Mouse (Mus musculus) heart, adult 2 months (tissue): ENCODE measurements around the gene Sco1. TPM values are rescaled to one million over a fixed set of nuclear protein-coding genes. Genes with fewer than 3 reads are reported as not detected.
A peak's percentile ranks its signal among the peaks of the same experiment; 100 is the strongest.

Experiments used
- DNase-seq, 2 experiments: peaks; one replicate each; pipeline ENCODE4 v3.0.0; 2021
- H3K27ac ChIP-seq: fragments of 200-600 bp; 2 replicates; pipeline ENCODE4 v1.8.1; 2022
- H3K27me3 ChIP-seq: fragments of 200-500 bp; 2 replicates; pipeline ENCODE4 v1.6.1; 2012; ENCODE audit warnings: mild to moderate bottlenecking, low read length, inconsistent platforms, mixed read lengths; ENCODE audit not compliant: control insufficient read depth, insufficient read depth
- H3K36me3 ChIP-seq: fragments of 200-500 bp; 2 replicates; pipeline ENCODE4 v1.6.1; 2012; ENCODE audit warnings: low read length, inconsistent platforms; ENCODE audit not compliant: control insufficient read depth, insufficient read depth
- H3K4me1 ChIP-seq: fragments of 200-500 bp; 2 replicates; pipeline ENCODE4 v1.6.1; 2011; ENCODE audit warnings: low read length; ENCODE audit not compliant: control insufficient read depth, insufficient read depth
- H3K4me3 ChIP-seq: fragments of 200-600 bp; 2 replicates; pipeline ENCODE4 v1.8.1; 2022
- H3K79me2 ChIP-seq: fragments of 200-500 bp; replicated peaks from 2 replicates; pipeline ENCODE4 v1.6.1; 2012; ENCODE audit warnings: mild to moderate bottlenecking, inconsistent platforms, low read length, moderate library complexity, mixed read lengths; ENCODE audit not compliant: control insufficient read depth, insufficient read depth
- H3K9ac ChIP-seq: fragments of 200-500 bp; 2 replicates; pipeline ENCODE4 v1.6.1; 2012; ENCODE audit warnings: low read depth, mild to moderate bottlenecking, control low read depth, inconsistent platforms, low read length, mixed read lengths
- CTCF ChIP-seq: fragments of 200-600 bp; IDR thresholded peaks from 2 replicates; pipeline ENCODE4 v1.8.1; 2022; ENCODE audit warnings: antibody characterized with exemption, mild to moderate bottlenecking, moderate library complexity
- EP300 ChIP-seq: fragments of 200-500 bp; IDR thresholded peaks from 2 replicates; pipeline ENCODE4 v1.6.1; 2011; ENCODE audit warnings: low read depth, low read length, control low read depth; ENCODE audit not compliant: insufficient read depth
- POLR2A ChIP-seq: fragments of 200-500 bp; IDR thresholded peaks from 2 replicates; pipeline ENCODE4 v1.6.1; 2011; ENCODE audit warnings: mild to moderate bottlenecking, low read depth, low read length, control low read depth; ENCODE audit not compliant: insufficient read depth
- WGBS: fragments of 180-500 bp; shearing (Covaris S2); methylation state at CpG from one replicate; pipeline ENCODE4 v1.1.7; 2018; 5-methylcytosine and 5-hydroxymethylcytosine counted together
- intact Hi-C: fragments of 180-260 bp; cut with DNase I; formaldehyde crosslinking; loops from one replicate; pipeline ENCODE4 v1.15.1; 2025
- polyA plus RNA-seq: library from polyadenylated mRNA; depleted of rRNA; stranded (reverse); fragments of >200 nt; gene quantifications from 2 replicates; pipeline ENCODE4 v1.2.3, GENCODE M21; 2012
- total RNA-seq, 2 experiments: library from RNA; stranded (reverse); gene quantifications; 2 replicates each; pipeline ENCODE4 v1.2.3; 2021

The Sco1 gene
- total and polyA plus RNA-seq, 3 experiments: 7.8 to 20.1 (median 18.3) TPM

DNA sequence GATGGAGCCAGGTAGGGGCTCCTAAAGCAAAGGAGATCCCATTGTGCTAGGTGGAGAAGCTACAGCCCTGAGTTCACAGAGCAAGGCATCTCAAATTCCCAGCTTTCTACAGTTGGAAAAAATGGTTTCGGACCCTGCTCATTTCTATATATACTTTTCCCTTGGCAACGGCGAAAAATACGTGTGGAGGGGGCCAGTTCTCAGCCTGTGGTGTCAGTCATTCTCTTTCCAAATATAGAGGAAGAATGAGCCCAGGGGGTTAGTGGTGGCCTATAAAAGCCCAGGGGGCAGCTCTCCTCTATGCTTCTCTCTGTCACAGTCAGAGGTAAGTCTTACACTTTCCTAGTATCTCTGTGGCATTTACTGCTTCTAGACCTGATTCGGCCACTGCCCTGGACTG is 25.5 kb downstream of the Sco1 start, which contains the start of gene Myh3:
Gene Myh3 (plus strand): TSS at position 301 of the 400 bp plus-strand sequence.
- DNase-seq: no peak
- Histone ChIP-seq H3K27me3 (no peaks in the 10 kb centered on the region), H3K4me1 (no peaks in the 10 kb centered on the region; the same call in 1 of the 2 replicates), H3K27ac (no peak within 1 kb of the TSS), H3K9ac (no peak within 1 kb of the TSS), H3K4me3 (no peak within 1 kb of the TSS), H3K36me3 (no peaks in the 10 kb centered on the region), H3K79me2 (no peaks in the 10 kb centered on the region)
- intact Hi-C loops: no loop called here
- TF ChIP-seq CTCF: no peak
- no peak for TF ChIP-seq EP300
- TF ChIP-seq POLR2A: no peak
- WGBS: 75% methylated on average over 5 of the region's 5 CpGs

DNA sequence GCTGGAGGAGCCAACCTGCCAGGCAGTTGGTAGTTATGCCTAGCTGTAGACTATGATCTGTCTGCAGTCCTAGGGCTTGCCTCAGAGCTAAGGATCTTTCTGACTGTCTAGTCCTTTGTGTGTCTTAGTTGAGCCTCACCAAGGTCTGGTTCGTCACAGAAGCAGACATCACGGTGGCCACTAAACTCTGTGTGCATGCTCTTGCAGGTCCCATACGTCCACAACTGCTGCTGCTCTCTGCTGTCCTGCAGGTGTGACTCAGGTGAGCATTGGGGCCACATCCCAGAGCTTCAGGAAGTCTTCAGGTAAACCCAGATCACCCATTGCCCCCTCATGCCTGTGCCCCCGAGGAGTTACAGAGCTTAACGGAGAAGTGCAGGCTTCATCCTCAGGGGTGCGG is 26.4 kb downstream of the Sco1 start:
- Histone ChIP-seq H3K27me3 (peaks cover 2% of the 10 kb centered on the region; the same call in 1 of the 2 replicates), H3K4me3 (no peak overlapping the region), H3K4me1 (no peaks in the 10 kb centered on the region; the same call in 1 of the 2 replicates), H3K27ac (no peak overlapping the region), H3K9ac (no peak overlapping the region), H3K36me3 (no peaks in the 10 kb centered on the region), H3K79me2 (no peaks in the 10 kb centered on the region)
- WGBS: 83% methylated on average over 6 of the region's 6 CpGs
- no peak for TF ChIP-seq EP300
- no peak for TF ChIP-seq POLR2A
- TF ChIP-seq CTCF: no peak
- no peak for DNase-seq
- intact Hi-C loops: no loop called here

DNA sequence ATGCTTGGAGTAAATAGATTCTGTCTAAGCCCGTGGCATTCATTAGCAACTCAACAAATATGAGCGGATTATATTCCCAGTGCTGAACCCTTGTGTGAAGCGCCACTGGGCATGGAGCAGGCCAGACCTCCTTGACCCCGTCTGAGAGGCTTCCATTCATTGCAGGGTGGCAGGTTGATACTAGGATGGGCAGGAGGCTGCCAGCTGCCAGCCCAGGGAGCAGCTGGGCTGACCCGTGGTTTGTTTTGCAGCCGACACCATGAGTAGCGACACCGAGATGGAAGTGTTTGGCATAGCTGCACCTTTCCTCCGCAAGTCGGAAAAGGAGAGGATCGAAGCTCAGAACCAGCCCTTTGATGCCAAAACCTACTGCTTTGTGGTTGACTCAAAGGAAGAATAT is 27.3 kb downstream of the Sco1 start:
- H3K27ac ChIP-seq: no peak overlapping the region
- 78% methylated on average over 11 of the region's 11 CpGs for whole genome bisulfite sequencing
- no peaks in the 10 kb centered on the region for H3K36me3 ChIP-seq
- TF ChIP-seq EP300: no peak
- no peak overlapping the region for H3K4me3 ChIP-seq
- no peak for DNase-seq
- H3K9ac ChIP-seq: no peak overlapping the region
- H3K27me3 ChIP-seq: peaks cover 3% of the 10 kb centered on the region; the same call in 1 of the 2 replicates
- no peaks in the 10 kb centered on the region; the same call in 1 of the 2 replicates for H3K4me1 ChIP-seq
- no peaks in the 10 kb centered on the region for H3K79me2 ChIP-seq
- intact Hi-C loops: loop anchor here (1.0 to 2.0 kb wide), 2 partner anchors 55 to 177 kb away; no protein-coding TSS in a partner anchor

DNA sequence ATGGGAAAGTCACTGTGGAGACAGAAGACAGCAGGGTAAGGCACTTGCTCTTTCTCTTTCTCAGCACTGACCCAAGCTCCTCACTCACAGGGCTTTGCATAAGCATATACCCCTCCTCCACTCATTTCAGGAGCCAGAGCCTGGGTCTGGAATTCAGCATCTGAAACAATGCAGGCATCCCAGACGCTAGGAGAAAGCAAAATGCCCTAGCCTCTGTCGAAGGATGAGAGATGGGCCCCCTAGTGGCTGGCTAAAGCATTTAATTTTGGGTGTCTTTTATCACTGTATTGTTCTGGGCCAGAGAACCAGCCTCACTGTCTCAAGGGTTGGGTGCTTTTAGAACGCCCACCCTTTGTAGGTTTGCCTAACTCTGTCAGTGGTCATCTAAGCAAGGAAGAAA is 27.7 kb downstream of the Sco1 start:
- no peak for TF ChIP-seq EP300
- TF ChIP-seq CTCF: peak; percentile 90
- H3K4me1 ChIP-seq: no peaks in the 10 kb centered on the region; the same call in 1 of the 2 replicates
- H3K36me3 ChIP-seq: no peaks in the 10 kb centered on the region
- H3K27ac ChIP-seq: no peak overlapping the region
- no peaks in the 10 kb centered on the region for H3K79me2 ChIP-seq
- WGBS: 7% methylated on average over 3 of the region's 3 CpGs
- DNase-seq: peak; percentile 44 to 55
- intact Hi-C loops: loop anchor here (1.0 to 2.0 kb wide), 2 partner anchors 56 to 177 kb away; no protein-coding TSS in a partner anchor
- H3K9ac ChIP-seq: no peak overlapping the region
- H3K27me3 ChIP-seq: peaks cover 3% of the 10 kb centered on the region; the same call in 1 of the 2 replicates
- no peak overlapping the region for H3K4me3 ChIP-seq

DNA sequence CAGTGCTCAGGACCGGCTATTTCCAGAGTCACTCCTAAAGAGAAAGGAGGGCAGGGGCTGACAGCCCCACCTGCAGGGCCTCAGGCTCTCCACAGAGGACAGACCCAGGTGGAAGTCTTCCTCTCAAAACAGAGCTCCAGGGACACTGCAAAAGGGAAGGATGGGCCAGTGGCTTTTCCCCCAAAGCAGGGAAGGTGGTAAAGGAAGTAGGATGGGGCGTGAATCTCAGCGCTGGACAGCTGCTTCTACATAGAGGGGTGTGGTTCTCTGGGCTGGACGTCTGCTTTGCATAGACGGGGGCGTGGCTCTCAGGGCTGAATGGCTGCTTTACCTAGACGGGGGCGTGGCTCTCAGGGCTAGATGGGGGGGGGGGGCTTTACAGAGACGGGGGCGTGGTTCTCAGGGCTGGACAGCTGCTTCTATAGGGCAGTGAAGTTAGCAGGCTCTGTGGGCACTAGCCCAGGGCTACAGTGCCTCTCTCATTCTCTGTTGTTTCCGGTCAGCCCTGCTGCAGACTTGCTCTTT is 28.7 kb downstream of the Sco1 start:
- intact Hi-C loops: loop anchor here (2.0 kb wide), 1 partner anchor 178 kb away; no protein-coding TSS in a partner anchor
- Histone ChIP-seq H3K4me1 (no peaks in the 10 kb centered on the region; the same call in 1 of the 2 replicates), H3K27me3 (peaks cover 3% of the 10 kb centered on the region; the same call in 1 of the 2 replicates), H3K4me3 (no peak overlapping the region), H3K36me3 (no peaks in the 10 kb centered on the region), H3K27ac (no peak overlapping the region), H3K9ac (no peak overlapping the region), H3K79me2 (no peaks in the 10 kb centered on the region)
- WGBS: 4% methylated on average over 11 of the region's 11 CpGs
- no peak for DNase-seq
- TF ChIP-seq CTCF (no peak), EP300 (no peak), POLR2A (no peak)

DNA sequence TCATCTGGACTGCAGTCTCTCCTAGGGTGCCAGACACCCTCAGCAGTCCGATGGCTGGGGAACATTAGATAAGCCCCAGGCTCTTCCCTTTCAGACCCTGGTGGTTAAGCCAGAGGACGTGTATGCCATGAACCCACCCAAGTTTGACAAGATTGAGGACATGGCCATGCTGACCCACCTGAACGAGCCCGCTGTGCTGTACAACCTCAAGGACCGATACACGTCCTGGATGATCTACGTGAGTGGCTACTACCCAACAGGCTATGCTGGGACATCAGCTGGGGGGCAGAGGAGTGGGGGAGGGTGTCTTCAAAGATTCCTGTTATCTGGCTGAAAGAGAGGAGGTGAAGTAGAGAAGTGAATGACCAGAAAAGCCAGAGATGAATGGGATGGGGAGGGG is 29.7 kb downstream of the Sco1 start:
- no peaks in the 10 kb centered on the region for H3K36me3 ChIP-seq
- 74% methylated on average over 7 of the region's 7 CpGs for WGBS
- no peaks in the 10 kb centered on the region; the same call in 1 of the 2 replicates for H3K4me1 ChIP-seq
- no peak for DNase-seq
- no peak overlapping the region for H3K4me3 ChIP-seq
- no peaks in the 10 kb centered on the region for H3K79me2 ChIP-seq
- intact Hi-C loops: no loop called here
- H3K27me3 ChIP-seq: peaks cover 3% of the 10 kb centered on the region; the same call in 1 of the 2 replicates
- TF ChIP-seq EP300 (no peak), POLR2A (no peak), CTCF (no peak)
- H3K27ac ChIP-seq: no peak overlapping the region
- H3K9ac ChIP-seq: no peak overlapping the region
